Mouse (Mus musculus): ENCODE results near the gene 4921517D22Rik. TPM values are rescaled to one million over a fixed set of nuclear protein-coding genes. Genes with fewer than 3 reads are reported as not detected.

The 4921517D22Rik gene
- polyA plus RNA-seq, 1 experiment, result not detected

DNA sequence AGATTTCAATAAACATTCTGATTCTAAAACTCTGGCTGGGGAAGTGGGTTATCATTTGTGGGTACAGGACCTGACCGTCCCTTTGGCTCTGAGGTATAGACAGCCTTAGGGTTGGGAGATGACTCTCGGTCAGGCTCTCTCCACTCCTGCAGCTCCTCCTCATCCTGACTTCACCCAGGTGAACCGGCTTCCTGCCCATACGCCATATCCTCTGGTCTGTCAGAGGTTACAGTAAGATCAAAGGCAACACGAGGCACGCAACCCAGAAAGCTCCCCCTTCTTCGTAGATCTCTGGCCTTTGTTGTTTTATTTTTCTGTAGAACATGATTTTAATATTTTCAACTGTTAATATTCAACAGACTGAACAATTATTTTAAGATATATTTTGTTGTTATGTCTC, 1.9 kb upstream of the 4921517D22Rik start:
- no peaks in the 10 kb centered on the region for H3K36me3 ChIP-seq (ENCODE audit: control insufficient read depth, insufficient read depth)
- H3K4me3 ChIP-seq, result no peak overlapping the region
- no peak overlapping the region for H3K4me2 ChIP-seq (ENCODE audit: low read depth)
- peaks cover 12% of the 10 kb centered on the region for H3K27me3 ChIP-seq (ENCODE audit: control insufficient read depth, insufficient read depth, insufficient read length)
- no peaks in the 10 kb centered on the region for H3K79me2 ChIP-seq (ENCODE audit: control insufficient read depth, insufficient read depth)
- TF ChIP-seq MYOG (IDR thresholded peaks at IDR 0.05; ENCODE audit: control insufficient read depth in 1 of 3, insufficient read depth in 1 of 3, insufficient read length in 2 of 3, low read depth in 2 of 3) (no peak), E2F4 (IDR thresholded peaks at IDR 0.05; ENCODE audit: insufficient read depth) (no peak), POLR2AphosphoS2 (IDR thresholded peaks at IDR 0.05; ENCODE audit: insufficient read length, low read depth) (no peak)
- H3ac ChIP-seq (ENCODE audit: control insufficient read depth, insufficient read length), result no peak overlapping the region

DNA sequence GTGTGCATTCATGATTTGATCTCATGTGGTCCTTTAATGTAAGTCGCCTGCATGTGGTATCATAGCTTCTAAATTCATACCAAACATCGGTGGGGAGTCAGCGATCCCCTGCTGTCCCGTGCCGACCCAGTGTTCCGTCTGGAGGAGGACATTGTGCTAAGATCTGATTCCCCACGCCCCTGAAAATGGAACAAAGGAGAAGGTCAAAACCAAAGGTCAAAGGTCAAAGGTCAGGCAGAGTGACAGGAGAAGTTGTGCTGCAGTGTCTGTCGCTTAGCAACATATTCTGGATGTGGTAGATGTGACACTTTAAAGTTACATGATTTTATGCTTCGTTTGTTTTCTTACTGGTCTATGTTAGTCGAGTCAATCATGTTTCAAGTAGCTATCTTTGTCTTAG, 2.4 kb downstream of the 4921517D22Rik start:
- no peak overlapping the region for H3K4me2 ChIP-seq (ENCODE audit: low read depth)
- H3K27me3 ChIP-seq (ENCODE audit: control insufficient read depth, insufficient read depth, insufficient read length), result peaks cover 15% of the 10 kb centered on the region
- no peak overlapping the region for H3K4me3 ChIP-seq
- TF ChIP-seq E2F4 (IDR thresholded peaks at IDR 0.05; ENCODE audit: insufficient read depth) (no peak), TCF12 (IDR thresholded peaks at IDR 0.05; ENCODE audit: insufficient read depth, poor library complexity, severe bottlenecking) (no peak), MYOG (IDR thresholded peaks at IDR 0.05; ENCODE audit: control insufficient read depth in 1 of 3, insufficient read depth in 1 of 3, insufficient read length in 2 of 3, low read depth in 2 of 3) (no peak), MYOD1 (IDR thresholded peaks at IDR 0.05; ENCODE audit: control insufficient read depth in 1 of 3, insufficient read length in 2 of 3, low read depth in 2 of 3) (no peak), MAX (IDR thresholded peaks at IDR 0.05; ENCODE audit: low read depth) (no peak)
- H3K36me3 ChIP-seq (ENCODE audit: control insufficient read depth, insufficient read depth), result no peaks in the 10 kb centered on the region
- H3ac ChIP-seq (ENCODE audit: control insufficient read depth, insufficient read length), result no peak overlapping the region
- no peaks in the 10 kb centered on the region for H3K79me2 ChIP-seq (ENCODE audit: control insufficient read depth, insufficient read depth)

DNA sequence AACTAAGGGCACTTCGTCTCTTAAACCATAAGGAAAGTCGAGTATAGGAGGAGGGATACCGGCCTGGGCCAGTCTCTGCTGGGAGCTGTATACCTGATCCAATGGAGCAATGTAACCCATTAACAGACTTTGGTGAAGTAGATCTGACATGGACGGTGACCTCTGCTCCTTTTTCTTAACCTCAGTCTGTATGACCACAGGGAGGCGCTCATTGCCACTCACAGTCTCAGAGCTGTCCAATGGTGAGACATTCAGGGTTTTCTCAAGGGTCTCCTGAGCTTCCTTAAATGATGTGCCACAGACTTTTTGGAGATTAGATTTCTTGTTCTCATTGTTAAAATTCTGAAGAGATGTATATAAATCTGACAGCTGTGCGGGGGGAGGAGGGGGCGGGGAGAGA, 3.3 kb downstream of the 4921517D22Rik start:
- Histone ChIP-seq H3K36me3 (ENCODE audit: control insufficient read depth, insufficient read depth) (no peaks in the 10 kb centered on the region), H3ac (ENCODE audit: control insufficient read depth, insufficient read length) (no peak overlapping the region), H3K4me2 (ENCODE audit: low read depth) (no peak overlapping the region), H3K4me3 (no peak overlapping the region), H3K27me3 (ENCODE audit: control insufficient read depth, insufficient read depth, insufficient read length) (peaks cover 12% of the 10 kb centered on the region), H3K79me2 (ENCODE audit: control insufficient read depth, insufficient read depth) (no peaks in the 10 kb centered on the region)
- TF ChIP-seq SRF (IDR thresholded peaks at IDR 0.05; ENCODE audit: control insufficient read depth, insufficient read length, low read depth), result no peak
- TF ChIP-seq MAX (IDR thresholded peaks at IDR 0.05; ENCODE audit: low read depth), result no peak
- TF ChIP-seq REST (IDR thresholded peaks at IDR 0.05; ENCODE audit: insufficient read depth, insufficient read length), result no peak
- TF ChIP-seq POLR2A (IDR thresholded peaks at IDR 0.05; ENCODE audit: insufficient read length, low read depth), result no peak
- no peak for TF ChIP-seq TCF3 (IDR thresholded peaks at IDR 0.05; ENCODE audit: insufficient read length, low read depth)
- no peak for TF ChIP-seq MYOG (IDR thresholded peaks at IDR 0.05; ENCODE audit: control insufficient read depth in 1 of 3, insufficient read depth in 1 of 3, insufficient read length in 2 of 3, low read depth in 2 of 3)
- TF ChIP-seq MYOD1 (IDR thresholded peaks at IDR 0.05; ENCODE audit: control insufficient read depth in 1 of 3, insufficient read length in 2 of 3, low read depth in 2 of 3), result no peak
- TF ChIP-seq CEBPB (IDR thresholded peaks at IDR 0.05; ENCODE audit: insufficient read depth, poor library complexity, severe bottlenecking), result no peak
- no peak for TF ChIP-seq E2F4 (IDR thresholded peaks at IDR 0.05; ENCODE audit: insufficient read depth)
- no peak for TF ChIP-seq USF1 (IDR thresholded peaks at IDR 0.05; ENCODE audit: low read depth)
- no peak for TF ChIP-seq TCF12 (IDR thresholded peaks at IDR 0.05; ENCODE audit: insufficient read depth, poor library complexity, severe bottlenecking)

DNA sequence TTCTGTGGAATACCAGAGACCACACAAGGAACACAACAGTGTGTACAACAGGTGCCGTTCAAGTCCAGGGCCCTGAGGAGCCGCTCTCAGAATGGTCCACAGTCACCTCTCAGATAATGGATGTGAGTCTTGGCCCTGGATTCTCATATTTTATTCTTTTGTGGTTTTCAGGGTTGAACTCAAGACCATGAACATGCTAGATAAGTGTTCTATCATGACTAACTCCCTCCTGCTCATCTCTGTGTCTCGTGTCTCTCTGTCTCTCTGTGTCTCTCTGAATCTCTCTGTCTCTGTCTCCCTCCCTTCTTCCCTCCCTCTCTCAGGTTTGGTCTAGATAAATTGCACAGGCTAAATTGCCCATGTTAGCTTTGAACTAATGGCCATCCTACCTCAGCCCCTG, 4.1 kb downstream of the 4921517D22Rik start:
- H3K79me2 ChIP-seq (ENCODE audit: control insufficient read depth, insufficient read depth), result no peaks in the 10 kb centered on the region
- H3K36me3 ChIP-seq (ENCODE audit: control insufficient read depth, insufficient read depth), result no peaks in the 10 kb centered on the region
- no peak overlapping the region for H3K4me2 ChIP-seq (ENCODE audit: low read depth)
- no peak overlapping the region for H3ac ChIP-seq (ENCODE audit: control insufficient read depth, insufficient read length)
- H3K4me3 ChIP-seq, result no peak overlapping the region
- no peak for TF ChIP-seq MYOG (IDR thresholded peaks at IDR 0.05; ENCODE audit: control insufficient read depth in 1 of 3, insufficient read depth in 1 of 3, insufficient read length in 2 of 3, low read depth in 2 of 3)
- no peak for TF ChIP-seq E2F4 (IDR thresholded peaks at IDR 0.05; ENCODE audit: insufficient read depth)
- no peak for TF ChIP-seq TCF12 (IDR thresholded peaks at IDR 0.05; ENCODE audit: insufficient read depth, poor library complexity, severe bottlenecking)
- TF ChIP-seq POLR2AphosphoS2 (IDR thresholded peaks at IDR 0.05; ENCODE audit: insufficient read length, low read depth), result no peak
- no peak for TF ChIP-seq TCF3 (IDR thresholded peaks at IDR 0.05; ENCODE audit: insufficient read length, low read depth)
- TF ChIP-seq USF1 (IDR thresholded peaks at IDR 0.05; ENCODE audit: low read depth), result no peak
- H3K27me3 ChIP-seq (ENCODE audit: control insufficient read depth, insufficient read depth, insufficient read length), result peaks cover 8% of the 10 kb centered on the region

DNA sequence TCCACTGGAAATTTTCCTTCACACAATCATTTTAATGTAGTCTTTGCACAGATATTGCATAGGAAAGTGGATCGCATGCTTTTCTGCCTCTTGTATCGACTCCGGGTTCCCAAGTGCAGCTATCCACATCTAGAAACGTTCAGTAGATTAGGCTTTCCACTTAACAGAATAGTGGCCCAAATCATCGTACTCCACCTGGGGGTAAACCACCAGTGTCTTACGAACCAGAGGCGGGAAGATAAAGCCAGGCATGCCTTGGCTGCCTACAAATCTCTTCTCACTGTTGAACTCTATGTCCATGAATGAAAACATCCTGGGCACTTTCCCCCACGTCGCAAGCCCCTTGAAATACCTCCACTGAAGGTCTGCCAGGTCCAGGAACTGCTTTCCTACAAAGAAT, 4.6 kb downstream of the 4921517D22Rik start:
- H3K79me2 ChIP-seq (ENCODE audit: control insufficient read depth, insufficient read depth), result no peaks in the 10 kb centered on the region
- no peak overlapping the region for H3K4me2 ChIP-seq (ENCODE audit: low read depth)
- no peak overlapping the region for H3K4me3 ChIP-seq
- H3K27me3 ChIP-seq (ENCODE audit: control insufficient read depth, insufficient read depth, insufficient read length), result peaks cover 8% of the 10 kb centered on the region
- H3K36me3 ChIP-seq (ENCODE audit: control insufficient read depth, insufficient read depth), result no peaks in the 10 kb centered on the region
- no peak for TF ChIP-seq MYOD1 (IDR thresholded peaks at IDR 0.05; ENCODE audit: control insufficient read depth in 1 of 3, insufficient read length in 2 of 3, low read depth in 2 of 3)
- TF ChIP-seq SRF (IDR thresholded peaks at IDR 0.05; ENCODE audit: control insufficient read depth, insufficient read length, low read depth), result no peak
- TF ChIP-seq TCF12 (IDR thresholded peaks at IDR 0.05; ENCODE audit: insufficient read depth, poor library complexity, severe bottlenecking), result no peak
- TF ChIP-seq CEBPB (IDR thresholded peaks at IDR 0.05; ENCODE audit: insufficient read depth, poor library complexity, severe bottlenecking), result no peak
- TF ChIP-seq E2F4 (IDR thresholded peaks at IDR 0.05; ENCODE audit: insufficient read depth), result no peak
- no peak for TF ChIP-seq POLR2AphosphoS2 (IDR thresholded peaks at IDR 0.05; ENCODE audit: insufficient read length, low read depth)
- TF ChIP-seq USF1 (IDR thresholded peaks at IDR 0.05; ENCODE audit: low read depth), result no peak
- TF ChIP-seq MYOG (IDR thresholded peaks at IDR 0.05; ENCODE audit: control insufficient read depth in 1 of 3, insufficient read depth in 1 of 3, insufficient read length in 2 of 3, low read depth in 2 of 3), result no peak
- TF ChIP-seq REST (IDR thresholded peaks at IDR 0.05; ENCODE audit: insufficient read depth, insufficient read length), result no peak
- no peak for TF ChIP-seq POLR2A (IDR thresholded peaks at IDR 0.05; ENCODE audit: insufficient read length, low read depth)
- TF ChIP-seq MAX (IDR thresholded peaks at IDR 0.05; ENCODE audit: low read depth), result no peak
- TF ChIP-seq TCF3 (IDR thresholded peaks at IDR 0.05; ENCODE audit: insufficient read length, low read depth), result no peak
- no peak overlapping the region for H3ac ChIP-seq (ENCODE audit: control insufficient read depth, insufficient read length)

All from myocyte (in vitro differentiated cells).